Mouse (Mus musculus) ES-E14 (cell line): ENCODE results near the gene Acsm4.

Source experiments
- CHD2 ChIP-seq: IDR thresholded peaks from 2 replicates; pipeline ENCODE4 v1.6.1; 2014; ENCODE audit warnings: mild to moderate bottlenecking, low read depth, low read length, inconsistent platforms
- MAFK ChIP-seq: IDR thresholded peaks from 2 replicates; pipeline ENCODE4 v1.6.1; 2014; ENCODE audit warnings: mild to moderate bottlenecking, low read depth, low read length, inconsistent platforms; ENCODE audit not compliant: insufficient read depth
- ZC3H11A ChIP-seq: IDR thresholded peaks from 2 replicates; pipeline ENCODE4 v1.6.1; 2012; ENCODE audit warnings: low read depth, mild to moderate bottlenecking, inconsistent platforms, low read length, borderline replicate concordance

DNA sequence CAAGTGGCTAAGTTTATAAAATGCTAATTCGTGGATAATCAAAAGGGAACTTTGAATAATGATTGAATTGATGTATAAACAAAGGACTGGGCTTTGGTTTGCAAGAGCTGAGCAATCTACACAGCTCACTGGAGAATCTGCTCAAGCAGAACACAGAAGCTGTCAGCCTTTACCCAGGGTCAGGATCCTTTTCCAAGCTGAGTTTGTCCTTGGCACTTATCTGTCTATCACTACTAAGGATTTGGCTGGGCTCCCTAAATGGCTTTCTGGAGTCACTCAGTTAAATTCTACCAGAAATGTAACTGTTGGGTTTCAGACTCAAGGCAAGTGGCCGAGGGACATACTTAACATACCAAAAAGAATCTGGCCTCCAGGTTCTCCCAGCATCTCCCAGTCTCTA lies 60.1 kb downstream of the Acsm4 start:
- TF ChIP-seq MAFK, result no peak
- no peak for TF ChIP-seq CHD2
- TF ChIP-seq ZC3H11A, result no peak
